Mouse (Mus musculus) brain, embryonic 18.5 days (tissue): ENCODE measurements around the gene Gm9857.
A peak's percentile ranks its signal among the peaks of the same experiment; 100 is the strongest.

Experiments
- DNase-seq: peaks from one replicate; pipeline ENCODE4 v3.0.0-alpha.2; 2012; ENCODE audit warnings: low read depth, low spot score

Gm9857 gene

GRCm38 (mm10) chr3:108940001-108940633 lies at the start of gene Gm9857:
Gene Gm9857 (minus strand): TSS chr3:108940445.
- DNase-seq, result no peak

GRCm38 (mm10) chr3:108987009-108987659 lies 46.9 kb upstream of the Gm9857 start:
- DNase-seq, result no peak

- DNase-seq, result no peak
Measured at GRCm38 (mm10) chr3:108986534-108986933, 46.3 kb upstream of the Gm9857 start.

- no peak for DNase-seq
Measured at GRCm38 (mm10) chr3:108983989-108984388, 43.7 kb upstream of the Gm9857 start.

GRCm38 (mm10) chr3:108981946-108982345 lies 41.7 kb upstream of the Gm9857 start:
- DNase-seq, result no peak

GRCm38 (mm10) chr3:108977340-108978030 lies 37.2 kb upstream of the Gm9857 start:
- DNase-seq, result no peak

GRCm38 (mm10) chr3:108974920-108975485 lies 34.8 kb upstream of the Gm9857 start:
- DNase-seq, result no peak

- DNase-seq, result no peak
Measured at GRCm38 (mm10) chr3:108973980-108974660, 33.9 kb upstream of the Gm9857 start.

GRCm38 (mm10) chr3:108966051-108966450 lies 25.8 kb upstream of the Gm9857 start:
- no peak for DNase-seq

GRCm38 (mm10) chr3:108964361-108965044 lies 24.3 kb upstream of the Gm9857 start:
- DNase-seq, result no peak

- DNase-seq, result no peak
Measured at GRCm38 (mm10) chr3:108963776-108964175, 23.5 kb upstream of the Gm9857 start.

- no peak for DNase-seq
Measured at GRCm38 (mm10) chr3:108963278-108963677, 23.0 kb upstream of the Gm9857 start.

GRCm38 (mm10) chr3:108961655-108962054 lies 21.4 kb upstream of the Gm9857 start:
- DNase-seq, result no peak

GRCm38 (mm10) chr3:108961226-108961625 lies 21.0 kb upstream of the Gm9857 start:
- DNase-seq, result peak; percentile 64

- DNase-seq, result no peak
Measured at GRCm38 (mm10) chr3:108959680-108960295, 19.5 kb upstream of the Gm9857 start.

GRCm38 (mm10) chr3:108957976-108958375 lies 17.7 kb upstream of the Gm9857 start:
- DNase-seq, result no peak

GRCm38 (mm10) chr3:108940996-108941395 lies 751 bp upstream of the Gm9857 start:
- DNase-seq, result no peak

GRCm38 (mm10) chr3:108939573-108939972 lies 672 bp downstream of the Gm9857 start, which contains the start of gene Henmt1:
Gene Henmt1 (plus strand): TSS chr3:108939873.
- DNase-seq, result no peak

GRCm38 (mm10) chr3:108938691-108939090 lies 1.6 kb downstream of the Gm9857 start:
- no peak for DNase-seq

- DNase-seq, result no peak
Measured at GRCm38 (mm10) chr3:108933557-108933956, 6.7 kb downstream of the Gm9857 start.

- DNase-seq, result no peak
Measured at GRCm38 (mm10) chr3:108926308-108926707, 13.9 kb downstream of the Gm9857 start.
